Mouse (Mus musculus) stomach, postnatal 0 days (tissue): Measurements from ENCODE around the gene Mag. TPM values are rescaled to one million over a fixed set of nuclear protein-coding genes. Genes with fewer than 3 reads are reported as not detected.

Experiments used
- ATAC-seq: fragments of 200-750 bp; cut with Nextera tagmentation; 2 replicates; pipeline ENCODE4 v1.8.0; 2017; ENCODE audit not compliant: low FRiP score, low TSS enrichment
- DNase-seq: peaks from one replicate; pipeline ENCODE4 v3.0.0-alpha.2; 2016; ENCODE audit warnings: low spot score
- H3K27ac ChIP-seq: fragments of 300-500 bp; sonication (generic); replicated peaks from 2 replicates; pipeline ENCODE4 v1.5.1; 2014; ENCODE audit warnings: mild to moderate bottlenecking, control low read depth
- H3K27me3 ChIP-seq: fragments of 300-500 bp; sonication (generic); 2 replicates; pipeline ENCODE4 v1.6.1; 2014; ENCODE audit warnings: low read length; ENCODE audit not compliant: control insufficient read depth, insufficient read depth
- H3K36me3 ChIP-seq: fragments of 300-500 bp; sonication (generic); 2 replicates; pipeline ENCODE4 v1.6.1; 2014; ENCODE audit warnings: low read length, mixed read lengths; ENCODE audit not compliant: control insufficient read depth, insufficient read depth
- H3K4me1 ChIP-seq: fragments of 300-500 bp; sonication (generic); replicated peaks from 2 replicates; pipeline ENCODE4 v1.6.1; 2014; ENCODE audit warnings: antibody characterized with exemption; ENCODE audit not compliant: control insufficient read depth, insufficient read depth
- H3K4me2 ChIP-seq: fragments of 300-500 bp; sonication (generic); replicated peaks from 2 replicates; pipeline ENCODE4 v1.6.1; 2014; ENCODE audit warnings: low read depth, mild to moderate bottlenecking, control low read depth, moderate library complexity
- H3K4me3 ChIP-seq: fragments of 300-500 bp; sonication (generic); 2 replicates; pipeline ENCODE4 v1.5.1; 2014; ENCODE audit warnings: low read depth, low read length, control low read depth
- H3K9ac ChIP-seq: fragments of 300-500 bp; sonication (generic); 2 replicates; pipeline ENCODE4 v1.6.1; 2014; ENCODE audit warnings: mild to moderate bottlenecking, low read length, control low read depth, mixed read lengths
- H3K9me3 ChIP-seq: fragments of 300-500 bp; sonication (generic); 2 replicates; pipeline ENCODE4 v1.6.1; 2016; ENCODE audit warnings: low read length; ENCODE audit not compliant: control insufficient read depth
- CTCF ChIP-seq: IDR thresholded peaks from 2 replicates; pipeline ENCODE4 v1.5.1; 2016; ENCODE audit warnings: antibody characterized with exemption, low read depth, mild to moderate bottlenecking, moderate library complexity
- EP300 ChIP-seq: optimal IDR thresholded peaks from 2 replicates; pipeline ENCODE3; 2016; ENCODE audit warnings: antibody characterized with exemption
- WGBS: fragments of 180-500 bp; shearing (Covaris S2); extraction: QIAGEN DNeasy Blood & Tissue Kit; methylation state at CpG from one replicate; pipeline ENCODE4 v1.1.7; 2014; 5-methylcytosine and 5-hydroxymethylcytosine counted together
- polyA plus RNA-seq: library from polyadenylated mRNA; unstranded; fragments of >200 nt; fragmentation: Nextera tagmentation; extraction: Ambion mirVana; gene quantifications from 2 replicates; pipeline ENCODE4 v1.2.1, GENCODE M21; 2015

The Mag gene
- polyA plus RNA-seq, 1 experiment from 2014 or later: 0.36 TPM

DNA sequence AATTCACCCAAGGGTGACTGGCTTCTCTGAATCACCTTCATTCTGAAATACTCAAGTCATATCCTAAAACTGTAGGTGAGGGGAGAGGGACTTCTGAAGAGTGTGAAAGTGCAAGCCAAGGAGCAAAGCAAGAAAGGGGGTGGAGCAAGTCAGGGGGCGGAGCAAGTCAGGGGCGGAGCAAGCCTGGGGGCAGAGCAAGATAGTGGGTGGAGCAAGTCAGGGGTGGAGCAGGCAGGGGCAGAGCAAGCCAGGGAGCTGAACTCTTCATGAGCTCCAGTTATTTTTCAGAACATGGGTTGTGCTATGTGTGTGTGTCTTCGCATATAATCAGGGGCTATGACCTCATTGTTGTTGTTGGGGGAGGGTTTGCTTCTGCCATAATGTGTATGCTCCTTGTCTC lies 5.5 kb upstream of the Mag start:
- Histone ChIP-seq H3K27ac (no peak overlapping the region), H3K9me3 (no peaks in the 10 kb centered on the region), H3K9ac (no peak overlapping the region), H3K4me2 (no peak overlapping the region), H3K4me1 (no peaks in the 10 kb centered on the region), H3K4me3 (no peak overlapping the region), H3K36me3 (no peaks in the 10 kb centered on the region), H3K27me3 (no peaks in the 10 kb centered on the region)
- DNase-seq (peak; percentile 77), ATAC-seq (peak; percentile 66)
- no peak for TF ChIP-seq EP300
- no peak for TF ChIP-seq CTCF
- 48% methylated on average over 3 of the region's 3 CpGs for WGBS

DNA sequence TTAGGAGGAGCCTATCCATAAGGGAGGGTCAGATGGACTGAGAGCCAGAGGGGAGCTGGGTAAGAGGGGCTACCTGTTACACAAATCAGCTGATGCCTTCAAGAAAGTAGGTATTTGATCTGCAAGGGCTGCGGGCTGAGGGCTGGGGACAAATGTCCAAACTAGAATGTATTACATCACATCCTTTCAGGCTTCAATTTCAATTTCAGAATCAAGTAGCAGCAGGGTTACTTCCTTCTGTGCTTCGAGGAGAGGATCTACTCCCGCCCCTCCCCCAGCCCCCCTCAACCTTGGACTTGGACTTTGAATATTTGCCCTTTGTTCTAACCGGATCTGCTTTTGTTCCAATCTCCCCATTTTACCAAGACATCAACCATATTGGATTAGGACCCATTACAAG lies 2.5 kb upstream of the Mag start:
- TF ChIP-seq CTCF: no peak
- no peak for TF ChIP-seq EP300
- H3K4me1 ChIP-seq: no peaks in the 10 kb centered on the region

DNA sequence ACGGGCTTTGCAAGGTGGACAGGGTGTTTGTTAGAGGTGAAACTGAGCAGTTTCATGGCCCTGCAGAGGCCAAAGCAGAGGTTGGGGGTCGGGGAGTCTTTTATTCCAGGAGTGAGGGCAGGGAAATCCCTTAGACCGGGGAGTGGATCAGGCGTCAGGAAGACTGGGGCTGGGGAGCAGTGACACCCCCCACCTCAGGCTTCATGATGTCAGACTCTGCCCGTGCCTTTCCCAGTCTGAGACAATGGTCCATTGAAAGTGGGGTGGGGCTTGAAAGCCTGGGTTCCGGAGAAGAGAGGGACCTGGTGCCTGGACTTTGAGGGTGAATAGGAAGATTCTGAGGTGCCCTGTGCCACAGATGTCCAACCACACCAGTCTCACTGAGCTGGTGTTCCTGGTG lies 2.0 kb upstream of the Mag start:
- no peak overlapping the region for H3K27ac ChIP-seq
- no peaks in the 10 kb centered on the region for H3K4me1 ChIP-seq
- no peak for DNase-seq
- no peaks in the 10 kb centered on the region for H3K27me3 ChIP-seq
- WGBS: 26% methylated on average over 6 of the region's 6 CpGs
- no peak overlapping the region for H3K4me3 ChIP-seq
- H3K4me2 ChIP-seq: no peak overlapping the region
- ATAC-seq: no peak
- no peak overlapping the region for H3K9ac ChIP-seq
- H3K9me3 ChIP-seq: no peaks in the 10 kb centered on the region
- H3K36me3 ChIP-seq: no peaks in the 10 kb centered on the region
- TF ChIP-seq CTCF: no peak
- no peak for TF ChIP-seq EP300

More for the DNA sequence above, 2.5 kb upstream of the Mag start:
- H3K27me3 ChIP-seq: no peaks in the 10 kb centered on the region
- 47% methylated on average over 4 of the region's 4 CpGs for WGBS
- ATAC-seq: no peak
- H3K36me3 ChIP-seq: no peaks in the 10 kb centered on the region
- no peak overlapping the region for H3K27ac ChIP-seq
- no peak overlapping the region for H3K4me2 ChIP-seq
- H3K9me3 ChIP-seq: no peaks in the 10 kb centered on the region
- no peak overlapping the region for H3K4me3 ChIP-seq
- no peak overlapping the region for H3K9ac ChIP-seq
- no peak for DNase-seq

DNA sequence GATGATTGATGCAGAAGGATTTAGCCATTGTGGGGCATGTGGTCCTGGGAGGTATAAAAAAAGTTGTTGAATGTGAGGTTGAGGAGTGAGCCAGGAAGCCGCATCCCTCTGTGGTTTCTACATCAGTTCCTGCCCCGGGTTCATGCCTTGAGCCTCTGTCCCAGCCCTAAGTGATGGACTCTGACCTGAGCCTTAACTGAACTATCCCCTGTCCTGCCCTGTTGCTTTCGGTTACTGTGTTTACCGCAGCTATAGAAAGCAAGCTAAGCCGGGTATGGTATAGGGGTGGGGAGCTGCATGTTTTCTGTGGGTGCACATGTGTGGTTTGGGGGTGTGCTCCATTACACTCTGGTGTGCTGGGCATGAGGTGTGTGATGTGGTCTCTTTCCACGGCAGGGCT lies 4.9 kb downstream of the Mag start:
- Histone ChIP-seq H3K9ac (no peak overlapping the region), H3K4me1 (no peaks in the 10 kb centered on the region; the same call in 1 of the 2 replicates), H3K27me3 (no peaks in the 10 kb centered on the region), H3K9me3 (no peaks in the 10 kb centered on the region), H3K27ac (no peak overlapping the region), H3K4me2 (no peak overlapping the region), H3K4me3 (no peak overlapping the region), H3K36me3 (no peaks in the 10 kb centered on the region)
- DNase-seq: no peak
- no peak for TF ChIP-seq CTCF
- TF ChIP-seq EP300: no peak
- 71% methylated on average over 6 of the region's 6 CpGs for WGBS
- ATAC-seq: no peak

DNA sequence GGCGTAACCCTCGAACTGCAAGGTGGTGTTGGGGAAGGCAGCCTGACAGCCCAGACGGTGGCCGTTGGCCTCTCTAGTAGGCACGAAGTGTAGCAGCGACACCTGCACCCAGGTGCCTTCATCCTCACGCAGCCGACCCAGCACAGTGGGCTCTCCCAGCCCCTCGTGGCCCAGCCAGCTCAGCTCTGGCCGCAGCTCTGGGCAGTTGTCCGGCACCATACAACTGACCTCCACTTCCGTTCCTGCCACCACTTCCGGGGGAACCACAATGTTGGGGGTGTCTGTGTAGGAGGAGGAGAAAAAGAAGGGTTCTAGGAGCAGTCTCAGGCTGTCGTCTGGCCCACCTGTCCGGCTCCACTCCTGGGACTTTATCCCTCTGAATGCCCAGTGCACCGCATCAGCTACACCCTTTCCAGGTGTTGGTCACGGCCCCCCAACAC lies 5.7 kb downstream of the Mag start:
- Histone ChIP-seq H3K4me2 (peak overlapping the region; percentile 45), H3K4me3 (no peak overlapping the region), H3K27me3 (no peaks in the 10 kb centered on the region), H3K9ac (0 out of 2 replicates have a peak overlapping the region, but pooled peaks have one; percentile 13), H3K27ac (no peak overlapping the region), H3K4me1 (no peaks in the 10 kb centered on the region; the same call in 1 of the 2 replicates), H3K9me3 (no peaks in the 10 kb centered on the region), H3K36me3 (no peaks in the 10 kb centered on the region)
- 21% methylated on average over 17 of the region's 17 CpGs for WGBS
- ATAC-seq (peak; percentile 18; the same call in 1 of the 2 replicates), DNase-seq (no peak)
- no peak for TF ChIP-seq EP300
- TF ChIP-seq CTCF: no peak

DNA sequence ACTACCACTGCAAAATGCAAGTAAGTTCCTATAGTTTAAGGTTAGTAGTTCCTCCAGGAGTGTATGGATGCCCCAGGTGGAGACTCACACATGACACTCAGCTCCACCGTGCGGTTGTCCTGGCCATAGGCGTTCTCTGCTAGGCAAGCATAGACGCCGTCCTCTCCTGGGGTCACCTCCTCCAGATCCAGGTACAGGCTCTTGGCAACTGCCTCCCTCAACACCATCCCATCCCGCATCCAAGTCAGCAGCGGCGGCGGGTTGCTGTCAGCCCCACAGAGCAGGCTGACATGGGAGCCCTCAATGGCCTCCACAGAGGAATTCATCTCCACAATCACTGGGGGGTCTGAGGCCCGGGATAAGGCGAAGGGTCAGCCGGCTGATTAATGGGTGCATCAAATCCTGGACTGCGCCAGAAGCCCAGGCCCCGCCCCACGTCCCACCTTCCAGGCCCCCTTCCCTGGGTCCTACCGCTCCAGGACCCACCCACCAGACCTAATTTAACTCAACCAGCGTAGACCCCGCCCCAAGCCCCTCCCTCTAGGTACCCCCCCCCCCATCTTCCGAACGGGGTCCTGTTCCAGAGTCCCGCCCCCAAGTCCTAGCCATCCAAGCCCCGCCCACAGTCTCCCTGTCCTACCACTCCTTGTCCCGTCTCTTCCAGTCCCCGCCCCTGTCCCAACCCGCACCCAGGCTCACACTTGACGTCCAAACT lies 6.2 kb downstream of the Mag start:
- DNase-seq (peak; percentile 67), ATAC-seq (peak; percentile 56)
- no peaks in the 10 kb centered on the region for H3K9me3 ChIP-seq
- H3K27ac ChIP-seq: no peak overlapping the region
- H3K4me1 ChIP-seq: no peaks in the 10 kb centered on the region; the same call in 1 of the 2 replicates
- TF ChIP-seq CTCF: no peak; the same call in 1 of the 2 replicates
- no peak for TF ChIP-seq EP300
- H3K4me2 ChIP-seq: peak overlapping the region; percentile 45
- H3K9ac ChIP-seq: peak overlapping the region; percentile 13; the same call in 1 of the 2 replicates
- 2% methylated on average over 25 of the region's 26 CpGs for WGBS
- H3K36me3 ChIP-seq: no peaks in the 10 kb centered on the region
- H3K27me3 ChIP-seq: no peaks in the 10 kb centered on the region
- no peak overlapping the region for H3K4me3 ChIP-seq
